Mouse (Mus musculus): ENCODE data around the gene Wdr25.

GRCm38 (mm10) chr12:108981941-108982683 lies 88.7 kb downstream of the Wdr25 start:
- TF ChIP-seq POLR2A (IDR thresholded peaks at IDR 0.05; ENCODE audit: low read depth, low read length) (no peak), CTCF (IDR thresholded peaks at IDR 0.05; ENCODE audit: extremely low read depth, insufficient read depth, insufficient read length, insufficient replicate concordance) (no peak)
